9 mouse cellular contexts compared by ENCODE assay signal in genomic region chr7:6430342-6430741, GRCm38 (mm10). TPM values are rescaled to one million over a fixed set of nuclear protein-coding genes. Genes with fewer than 3 reads are reported as not detected.
DNase-seq lines count a peak whose midpoint lies in the region; TF ChIP-seq lines count a peak whose summit lies in the region.
"Had no signal": no experiment of that assay in that cellular context is flagged by ENCODE, and none has a peak within 500 bp of the region (broad histone marks: within the 10 kb centered on the region; RNA-seq: fewer than 3 reads in every experiment).

No protein-coding gene starts in this region.

- 33% methylated on average over 2 of the region's 2 CpGs for WGBS in thymus, adult 2 months

- no peaks in the 10 kb centered on the region for H3K36me3 ChIP-seq in thymus, adult 2 months (ENCODE audit: control insufficient read depth, insufficient read depth, low read length)

- TF ChIP-seq POLR2A in thymus, adult 2 months (IDR thresholded peaks at IDR 0.05; ENCODE audit: control insufficient read depth, extremely low read depth, insufficient read depth, low read length, poor library complexity), result no peak

- no peak overlapping the region for H3K4me3 ChIP-seq in thymus, adult 2 months (ENCODE audit: control insufficient read depth, insufficient read depth, low read length)

- no peaks in the 10 kb centered on the region for H3K27me3 ChIP-seq in thymus, adult 2 months (ENCODE audit: control insufficient read depth, insufficient read depth, low read length)

- DNase-seq in heart, adult 18-20 months, result peak; percentile 9 to 16
- no peak for DNase-seq in heart, postnatal 25 days (ENCODE audit: low spot score)
- DNase-seq in thymus, adult 2 months, result peak; percentile 48
- DNase-seq in thymus, adult 18-20 months, result no peak
- DNase-seq in embryo, embryonic 9.5 days (ENCODE audit: extremely low spot score), result peak; percentile 27
- DNase-seq in lung, postnatal 25 days (ENCODE audit: low spot score), result peak; percentile 13
- no peak for DNase-seq in right cerebral cortex, postnatal 36 days (ENCODE audit: low spot score in 2 of 2)
- no peak for DNase-seq in right cerebral cortex, postnatal 10 days (ENCODE audit: low spot score in 2 of 2)

- H3K4me1 ChIP-seq in thymus, adult 2 months (replicated peaks; ENCODE audit: control insufficient read depth, insufficient read depth, low read length), result no peaks in the 10 kb centered on the region

- H3K27ac ChIP-seq in thymus, adult 2 months (ENCODE audit: control insufficient read depth, insufficient read depth, low read length), result no peak overlapping the region

- TF ChIP-seq CTCF in thymus, adult 2 months (IDR thresholded peaks at IDR 0.05; ENCODE audit: borderline replicate concordance, control insufficient read depth, extremely low read depth, insufficient read depth, low read length, poor library complexity), result peak; percentile 75; the same call in 1 of the 2 replicates

- intact Hi-C loops in heart, postnatal 25 days (cut with DNase I), result loop anchor here (5.0 to 10.0 kb wide), 2 partner anchors 484 to 507 kb away; no protein-coding TSS in a partner anchor

RNA-seq across cellular contexts. Expression of gene Olfr1344, which starts 8.1 kb away (rescaled TPM):
- not detected for total RNA-seq in heart, adult 18-20 months (2021)
- not detected for total RNA-seq in heart, postnatal 25 days (2021)
- polyA plus RNA-seq in thymus, adult 2 months (2012; rRNA removed), result 0.09 and 0.13 TPM in 2 replicates

RNA-seq across cellular contexts. Expression of gene Gm20715, which starts 20.3 kb away (rescaled TPM):
- total RNA-seq in heart, adult 18-20 months (2021), result not detected
- not detected for total RNA-seq in heart, postnatal 25 days (2021)
- polyA plus RNA-seq in thymus, adult 2 months (2012; rRNA removed), result 0.04 TPM in 1 of 2 replicates, not detected in the other

RNA-seq across cellular contexts. Expression of gene Olfr1336, which starts 25.6 kb away (rescaled TPM):
- not detected for total RNA-seq in heart, adult 18-20 months (2021)
- total RNA-seq in heart, postnatal 25 days (2021), result not detected
- polyA plus RNA-seq in thymus, adult 2 months (2012; rRNA removed), result not detected in 2 replicates
- total RNA-seq: left cerebral cortex, postnatal 10 days had no signal

RNA-seq across cellular contexts. Expression of gene Smim17, which starts 31.8 kb away (rescaled TPM):
- not detected for total RNA-seq in heart, adult 18-20 months (2021)
- not detected for total RNA-seq in heart, postnatal 25 days (2021)
- polyA plus RNA-seq in thymus, adult 2 months (2012; rRNA removed), result not detected in 2 replicates

RNA-seq across cellular contexts. Expression of gene Olfr1346, which starts 36.6 kb away (rescaled TPM):
- total RNA-seq in heart, adult 18-20 months (2021), result not detected
- total RNA-seq in heart, postnatal 25 days (2021), result not detected
- not detected in 2 replicates for polyA plus RNA-seq in thymus, adult 2 months (2012; rRNA removed)
- total RNA-seq: left cerebral cortex, postnatal 10 days had no signal

Comparison
In these comparisons a context has a peak if more than half of its experiments do, and no peak if none do; other contexts are left out.
1. DNase-seq: peak in heart, adult 18-20 months (2 of 2), thymus, adult 2 months (single experiment), embryo, embryonic 9.5 days (single experiment) and lung, postnatal 25 days (single experiment); none in heart, postnatal 25 days (single experiment), thymus, adult 18-20 months (0 of 2), right cerebral cortex, postnatal 36 days (0 of 2) and right cerebral cortex, postnatal 10 days (0 of 2).